Mouse (Mus musculus) Muller cell, postnatal 12 days (primary cell): ENCODE results near the gene Gm49510.

ENCODE experiments used
- DNase-seq: peaks from one replicate; pipeline ENCODE4 v3.0.0-alpha.2; 2015; ENCODE audit errors: inconsistent ontology term

Gene Gm49510

GRCm38 (mm10) chr15:78942663-78943062, 43.2 kb downstream of the Gm49510 start:
- peak; percentile 90 for DNase-seq

- DNase-seq = no peak
Observed at GRCm38 (mm10) chr15:78946232-78946631, 46.8 kb downstream of the Gm49510 start.

- DNase-seq = peak; percentile 95
Observed at GRCm38 (mm10) chr15:78947657-78948056, 48.2 kb downstream of the Gm49510 start, which contains the start of gene Triobp. Gene Triobp, plus strand, starts transcription at chr15:78947724.

GRCm38 (mm10) chr15:78948152-78948725, 48.8 kb downstream of the Gm49510 start:
- DNase-seq = no peak

GRCm38 (mm10) chr15:78948883-78949282, 49.4 kb downstream of the Gm49510 start:
- no peak for DNase-seq

GRCm38 (mm10) chr15:78955663-78956062, 56.2 kb downstream of the Gm49510 start:
- no peak for DNase-seq

GRCm38 (mm10) chr15:78956351-78956750, 56.9 kb downstream of the Gm49510 start:
- no peak for DNase-seq

- no peak for DNase-seq
Observed at GRCm38 (mm10) chr15:78957021-78957420, 57.6 kb downstream of the Gm49510 start.

- DNase-seq = no peak
Observed at GRCm38 (mm10) chr15:78959537-78959936, 60.1 kb downstream of the Gm49510 start.

GRCm38 (mm10) chr15:78960088-78960487, 60.6 kb downstream of the Gm49510 start:
- peak; percentile 79 for DNase-seq

GRCm38 (mm10) chr15:78962885-78963284, 63.4 kb downstream of the Gm49510 start:
- peak; percentile 88 for DNase-seq
